Mouse (Mus musculus): Measurements from ENCODE around the gene Trnau1ap. TPM values are rescaled to one million over a fixed set of nuclear protein-coding genes. Genes with fewer than 3 reads are reported as not detected.

Trnau1ap gene
- polyA plus RNA-seq, 1 experiment from 2014 or later = 26.9 TPM

DNA sequence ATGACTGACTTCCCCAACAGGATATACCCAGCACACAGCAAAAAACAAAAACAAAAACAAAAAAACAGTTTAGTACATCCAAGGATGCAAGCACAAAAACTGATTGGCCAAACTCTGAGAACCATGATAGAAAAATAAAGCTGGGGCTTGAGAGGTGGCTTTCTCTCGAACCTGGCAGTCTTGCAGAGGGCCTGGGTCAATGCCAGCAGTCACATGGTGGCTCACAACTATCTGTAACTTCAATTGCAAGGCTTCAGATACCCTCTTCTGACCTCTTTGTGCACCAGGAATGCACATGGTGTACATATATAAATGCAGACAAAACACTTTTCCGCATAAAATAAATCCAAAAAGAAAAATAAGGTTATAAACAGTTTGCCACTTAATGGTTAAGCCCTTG is 56.2 kb downstream of the Trnau1ap start:
- Histone ChIP-seq H3K4me1 (ENCODE audit: control insufficient read depth, low read depth, low read length) (peaks cover 46% of the 10 kb centered on the region), H3K27ac (ENCODE audit: low read length) (no peak overlapping the region; the same call in 1 of the 2 replicates), H3K4me3 (ENCODE audit: low read depth, low read length) (peak overlapping the region; percentile 91), H3K36me3 (ENCODE audit: control insufficient read depth, insufficient read depth) (no peaks in the 10 kb centered on the region), H3K4me2 (ENCODE audit: low read depth, low read length) (peak overlapping the region; percentile 91), H3K9ac (ENCODE audit: low read depth, low read length) (peak overlapping the region; percentile 97; the same call in 1 of the 2 replicates), H3K27me3 (ENCODE audit: control insufficient read depth, insufficient read depth, low read depth, low read length) (no peaks in the 10 kb centered on the region), H3K9me3 (replicated peaks; ENCODE audit: control insufficient read depth, low read length) (no peaks in the 10 kb centered on the region)
- no peak for ATAC-seq (ENCODE audit: low read depth)
- WGBS (ENCODE audit: insufficient replicate concordance) = 37% methylated on average over 2 of the region's 2 CpGs

GRCm38 (mm10) chr4:132269740-132270560 is 59.4 kb downstream of the Trnau1ap start:
- peak overlapping the region; percentile 73 for H3K4me2 ChIP-seq (ENCODE audit: low read depth, low read length)
- peak overlapping the region; percentile 49 for H3K9ac ChIP-seq (ENCODE audit: low read depth, low read length)
- ATAC-seq (ENCODE audit: low read depth) = peak; percentile 70
- WGBS (ENCODE audit: insufficient replicate concordance) = under 1% methylated on average over 35 of the region's 35 CpGs
- peaks cover 25% of the 10 kb centered on the region for H3K4me1 ChIP-seq (ENCODE audit: control insufficient read depth, low read depth, low read length)
- H3K27me3 ChIP-seq (ENCODE audit: control insufficient read depth, insufficient read depth, low read depth, low read length) = no peaks in the 10 kb centered on the region
- no peaks in the 10 kb centered on the region for H3K36me3 ChIP-seq (ENCODE audit: control insufficient read depth, insufficient read depth)
- H3K27ac ChIP-seq (ENCODE audit: low read length) = peak overlapping the region; percentile 85
- H3K4me3 ChIP-seq (ENCODE audit: low read depth, low read length) = peak overlapping the region; percentile 48
- H3K9me3 ChIP-seq (replicated peaks; ENCODE audit: control insufficient read depth, low read length) = no peaks in the 10 kb centered on the region

- ATAC-seq (ENCODE audit: low read depth) = no peak
- H3K4me1 ChIP-seq (ENCODE audit: control insufficient read depth, low read depth, low read length) = peaks cover 25% of the 10 kb centered on the region
- peak overlapping the region; percentile 85 for H3K27ac ChIP-seq (ENCODE audit: low read length)
- H3K9me3 ChIP-seq (replicated peaks; ENCODE audit: control insufficient read depth, low read length) = no peaks in the 10 kb centered on the region
- no peaks in the 10 kb centered on the region for H3K36me3 ChIP-seq (ENCODE audit: control insufficient read depth, insufficient read depth)
- 4% methylated on average over 6 of the region's 6 CpGs for WGBS (ENCODE audit: insufficient replicate concordance)
- no peak overlapping the region for H3K4me2 ChIP-seq (ENCODE audit: low read depth, low read length)
- H3K9ac ChIP-seq (ENCODE audit: low read depth, low read length) = peak overlapping the region; percentile 49; the same call in 1 of the 2 replicates
- no peak overlapping the region for H3K4me3 ChIP-seq (ENCODE audit: low read depth, low read length)
- H3K27me3 ChIP-seq (ENCODE audit: control insufficient read depth, insufficient read depth, low read depth, low read length) = no peaks in the 10 kb centered on the region
Measured at GRCm38 (mm10) chr4:132268871-132269739, 60.2 kb downstream of the Trnau1ap start.

- H3K9ac ChIP-seq (ENCODE audit: low read depth, low read length) = no peak overlapping the region
- no peak overlapping the region for H3K4me3 ChIP-seq (ENCODE audit: low read depth, low read length)
- H3K27me3 ChIP-seq (ENCODE audit: control insufficient read depth, insufficient read depth, low read depth, low read length) = no peaks in the 10 kb centered on the region
- 62% methylated on average over 3 of the region's 3 CpGs for WGBS (ENCODE audit: insufficient replicate concordance)
- peaks cover 24% of the 10 kb centered on the region for H3K4me1 ChIP-seq (ENCODE audit: control insufficient read depth, low read depth, low read length)
- ATAC-seq (ENCODE audit: low read depth) = no peak
- H3K27ac ChIP-seq (ENCODE audit: low read length) = no peak overlapping the region
- H3K36me3 ChIP-seq (ENCODE audit: control insufficient read depth, insufficient read depth) = no peaks in the 10 kb centered on the region
- H3K9me3 ChIP-seq (replicated peaks; ENCODE audit: control insufficient read depth, low read length) = no peaks in the 10 kb centered on the region
- H3K4me2 ChIP-seq (ENCODE audit: low read depth, low read length) = no peak overlapping the region
Measured at GRCm38 (mm10) chr4:132266835-132267349, 62.4 kb downstream of the Trnau1ap start.

- H3K9me3 ChIP-seq (replicated peaks; ENCODE audit: control insufficient read depth, low read length) = no peaks in the 10 kb centered on the region
- H3K36me3 ChIP-seq (ENCODE audit: control insufficient read depth, insufficient read depth) = no peaks in the 10 kb centered on the region
- no peak overlapping the region for H3K4me2 ChIP-seq (ENCODE audit: low read depth, low read length)
- no peak for ATAC-seq (ENCODE audit: low read depth)
- H3K27me3 ChIP-seq (ENCODE audit: control insufficient read depth, insufficient read depth, low read depth, low read length) = no peaks in the 10 kb centered on the region
- H3K9ac ChIP-seq (ENCODE audit: low read depth, low read length) = no peak overlapping the region
- H3K4me3 ChIP-seq (ENCODE audit: low read depth, low read length) = no peak overlapping the region
- H3K27ac ChIP-seq (ENCODE audit: low read length) = no peak overlapping the region
- WGBS (ENCODE audit: insufficient replicate concordance) = 62% methylated on average over 7 of the region's 7 CpGs
- H3K4me1 ChIP-seq (ENCODE audit: control insufficient read depth, low read depth, low read length) = peaks cover 25% of the 10 kb centered on the region
Measured at GRCm38 (mm10) chr4:132263313-132263712, 66.0 kb downstream of the Trnau1ap start.

- Histone ChIP-seq H3K27ac (ENCODE audit: low read length) (peak overlapping the region; percentile 91), H3K4me2 (ENCODE audit: low read depth, low read length) (peak overlapping the region; percentile 81), H3K27me3 (ENCODE audit: control insufficient read depth, insufficient read depth, low read depth, low read length) (no peaks in the 10 kb centered on the region), H3K9me3 (replicated peaks; ENCODE audit: control insufficient read depth, low read length) (no peaks in the 10 kb centered on the region), H3K4me3 (ENCODE audit: low read depth, low read length) (peak overlapping the region; percentile 87), H3K4me1 (ENCODE audit: control insufficient read depth, low read depth, low read length) (peaks cover 25% of the 10 kb centered on the region), H3K36me3 (ENCODE audit: control insufficient read depth, insufficient read depth) (no peaks in the 10 kb centered on the region), H3K9ac (ENCODE audit: low read depth, low read length) (peak overlapping the region; percentile 92)
- WGBS (ENCODE audit: insufficient replicate concordance) = 38% methylated on average over 5 of the region's 5 CpGs
- no peak for ATAC-seq (ENCODE audit: low read depth)
Measured at GRCm38 (mm10) chr4:132262358-132262616, 67.1 kb downstream of the Trnau1ap start.

Other genes starting within 250 kb of the Trnau1ap start
- 0.02 and 0.04 TPM in 2 replicates for gene Oprd1, start 185.1 kb downstream of the Trnau1ap start, polyA plus RNA-seq (2015; fragmentation: Nextera tagmentation; extraction: Ambion mirVana)
- 24.9 and 28.5 TPM in 2 replicates for gene Ythdf2, start 117.2 kb downstream of the Trnau1ap start, polyA plus RNA-seq (2015; fragmentation: Nextera tagmentation; extraction: Ambion mirVana)
- gene Gmeb1, start 67.9 kb downstream of the Trnau1ap start, polyA plus RNA-seq (2015; fragmentation: Nextera tagmentation; extraction: Ambion mirVana) = 12.2 and 12.7 TPM in 2 replicates
- gene Taf12, start 55.2 kb downstream of the Trnau1ap start, polyA plus RNA-seq (2015; fragmentation: Nextera tagmentation; extraction: Ambion mirVana) = 31.0 and 35.3 TPM in 2 replicates
- 0.41 and 0.61 TPM in 2 replicates for gene Rab42, start 26.2 kb downstream of the Trnau1ap start, polyA plus RNA-seq (2015; fragmentation: Nextera tagmentation; extraction: Ambion mirVana)
- 41.3 and 44.2 TPM in 2 replicates for gene Rcc1, start 24.1 kb upstream of the Trnau1ap start, polyA plus RNA-seq (2015; fragmentation: Nextera tagmentation; extraction: Ambion mirVana)
- 7.6 and 9.9 TPM in 2 replicates for gene Phactr4, start 93.0 kb upstream of the Trnau1ap start, polyA plus RNA-seq (2015; fragmentation: Nextera tagmentation; extraction: Ambion mirVana)
- gene Med18, start 134.4 kb upstream of the Trnau1ap start, polyA plus RNA-seq (2015; fragmentation: Nextera tagmentation; extraction: Ambion mirVana) = 8.2 and 11.4 TPM in 2 replicates
- 7.9 and 8.1 TPM in 2 replicates for gene Sesn2, start 181.0 kb upstream of the Trnau1ap start, polyA plus RNA-seq (2015; fragmentation: Nextera tagmentation; extraction: Ambion mirVana)
- gene Atpif1, start 204.1 kb upstream of the Trnau1ap start, polyA plus RNA-seq (2015; fragmentation: Nextera tagmentation; extraction: Ambion mirVana) = 1,068 and 1,164 TPM in 2 replicates
- gene Dnajc8, start 206.0 kb upstream of the Trnau1ap start, polyA plus RNA-seq (2015; fragmentation: Nextera tagmentation; extraction: Ambion mirVana) = 77.7 and 83.4 TPM in 2 replicates
- gene Ptafr, start 234.5 kb upstream of the Trnau1ap start, polyA plus RNA-seq (2015; fragmentation: Nextera tagmentation; extraction: Ambion mirVana) = 0.91 and 1.2 TPM in 2 replicates